Mouse (Mus musculus): ENCODE data around the gene Pttg1ip.

The Pttg1ip gene

GRCm38 (mm10) chr10:77645571-77645970, 64.1 kb downstream of the Pttg1ip start:
- no peak for DNase-seq

- no peak for DNase-seq
These were observed 65.9 kb downstream of the Pttg1ip start for GRCm38 (mm10) chr10:77647461-77647860.

- DNase-seq, result no peak
These were observed 66.4 kb downstream of the Pttg1ip start for GRCm38 (mm10) chr10:77647901-77648300.
